Mouse (Mus musculus) cerebellum, adult (tissue): Measurements from ENCODE around the gene Magix.

Source experiments
- ATAC-seq: cut with Nextera tagmentation; 2 replicates; pipeline ENCODE4 v1.9.2; 2017; ENCODE audit warnings: mild to moderate bottlenecking, moderate library complexity, mixed read lengths; ENCODE audit not compliant: insufficient number of reproducible peaks, low FRiP score, low TSS enrichment

Gene Magix

GRCm38 (mm10) chrX:7635101-7635500 is 46.0 kb downstream of the Magix start:
- no peak for ATAC-seq

- no peak for ATAC-seq
Measured at GRCm38 (mm10) chrX:7632560-7632959, 48.5 kb downstream of the Magix start.
